Mouse (Mus musculus): ENCODE data around the gene Cox6a2. TPM values are rescaled to one million over a fixed set of nuclear protein-coding genes. Genes with fewer than 3 reads are reported as not detected.

Gene Cox6a2
- 0.26 and 1.3 TPM in 2 replicates for polyA plus RNA-seq (2012; rRNA removed)

GRCm38 (mm10) chr7:128206152-128206551, at the start of gene Cox6a2:
TSS of gene Cox6a2 (minus strand) at chr7:128206387.

GRCm38 (mm10) chr7:128246496-128247391, 40.6 kb upstream of the Cox6a2 start, which contains the start of gene Tgfb1i1:
TSS of gene Tgfb1i1 (plus strand) at chr7:128246812.

GRCm38 (mm10) chr7:128237927-128238778, 32.0 kb upstream of the Cox6a2 start, which contains the start of gene 9130023H24Rik:
TSS of gene 9130023H24Rik (minus strand) at chr7:128238031.

GRCm38 (mm10) chr7:128236856-128237592, 30.8 kb upstream of the Cox6a2 start, which contains the start of gene Armc5:
TSS of gene Armc5 (plus strand) at chr7:128237342.

Other genes with a start within 250 kb of the Cox6a2 start
- 156 and 158 TPM in 2 replicates for gene Fus, start 238.9 kb downstream of the Cox6a2 start, polyA plus RNA-seq (2012; rRNA removed)
- gene Pycard, start 212.5 kb downstream of the Cox6a2 start, polyA plus RNA-seq (2012; rRNA removed): 407 and 442 TPM in 2 replicates
- 18.5 and 21.0 TPM in 2 replicates for gene Trim72, start 202.4 kb downstream of the Cox6a2 start, polyA plus RNA-seq (2012; rRNA removed)
- 4.3 and 4.7 TPM in 2 replicates for gene Itgam, start 143.7 kb downstream of the Cox6a2 start, polyA plus RNA-seq (2012; rRNA removed)
- gene Gm49368, start 143.7 kb downstream of the Cox6a2 start, polyA plus RNA-seq (2012; rRNA removed): 0.10 TPM in 1 of 2 replicates, not detected in the other
- 3.5 and 3.6 TPM in 2 replicates for gene Itgax, start 76.8 kb downstream of the Cox6a2 start, polyA plus RNA-seq (2012; rRNA removed)
- 0.09 and 0.17 TPM in 2 replicates for gene Itgad, start 52.0 kb downstream of the Cox6a2 start, polyA plus RNA-seq (2012; rRNA removed)
- gene Armc5, start 31.0 kb upstream of the Cox6a2 start, polyA plus RNA-seq (2012; rRNA removed): 39.7 and 47.0 TPM in 2 replicates
- gene 9130023H24Rik, start 31.6 kb upstream of the Cox6a2 start, polyA plus RNA-seq (2012; rRNA removed): 1.8 and 2.3 TPM in 2 replicates
- gene Tgfb1i1, start 40.4 kb upstream of the Cox6a2 start, polyA plus RNA-seq (2012; rRNA removed): 111 and 118 TPM in 2 replicates
- gene Slc5a2, start 59.3 kb upstream of the Cox6a2 start, polyA plus RNA-seq (2012; rRNA removed): not detected in 2 replicates
- gene BC017158, start 91.8 kb upstream of the Cox6a2 start, polyA plus RNA-seq (2012; rRNA removed): 64.8 and 70.8 TPM in 2 replicates
- 18.0 and 19.7 TPM in 2 replicates for gene Rgs10, start 212.4 kb upstream of the Cox6a2 start, polyA plus RNA-seq (2012; rRNA removed)

All from colon, adult 2 months (tissue).